Mouse (Mus musculus) gastrocnemius, postnatal 14 days (tissue): ENCODE data around the gene Sh3bgrl. TPM values are rescaled to one million over a fixed set of nuclear protein-coding genes. Genes with fewer than 3 reads are reported as not detected.

Experiments
- DNase-seq: peaks from one replicate; pipeline ENCODE4 v3.0.0; 2021; ENCODE audit warnings: mixed read lengths
- intact Hi-C: fragments of 180-260 bp; cut with DNase I; formaldehyde crosslinking; loops from one replicate; pipeline ENCODE4 v1.15.1; 2025; ENCODE audit warnings: low total_unique reads
- total RNA-seq, 2 experiments: library from RNA; stranded (reverse); gene quantifications; 2 replicates each; pipeline ENCODE4 v1.2.3; 2021

Gene Sh3bgrl
- total RNA-seq, 2 experiments from 2014 or later = 21.8 to 24.3 TPM

- intact Hi-C loops = no loop called here
- DNase-seq = no peak
Observed at GRCm38 (mm10) chrX:109196468-109196867, 101.3 kb downstream of the Sh3bgrl start, which contains the start of gene Gm6377. Gene Gm6377, plus strand, starts transcription at chrX:109196756.

- intact Hi-C loops = no loop called here
- DNase-seq = no peak
Observed at GRCm38 (mm10) chrX:109207843-109208242, 112.7 kb downstream of the Sh3bgrl start.

- intact Hi-C loops = no loop called here
- DNase-seq = no peak
Observed at GRCm38 (mm10) chrX:109228720-109229119, 133.6 kb downstream of the Sh3bgrl start.

- intact Hi-C loops = no loop called here
Observed at GRCm38 (mm10) chrX:109235383-109236036, 140.3 kb downstream of the Sh3bgrl start.

GRCm38 (mm10) chrX:109238163-109238562 lies 143.0 kb downstream of the Sh3bgrl start:
- intact Hi-C loops = no loop called here
- no peak for DNase-seq

More at GRCm38 (mm10) chrX:109235383-109236036, 140.3 kb downstream of the Sh3bgrl start:
- no peak for DNase-seq

Other genes with a start within 250 kb of the Sh3bgrl start
- 1 to 10 TPM; 2.2 to 3.0 TPM for gene Hmgn5, start 82.0 kb upstream of the Sh3bgrl start, total RNA-seq
- gene Gm6377, start 101.4 kb downstream of the Sh3bgrl start, total RNA-seq = not detected